Mouse (Mus musculus) B cell, adult 2 months (primary cell): ENCODE results near the gene Atf3.

Experiments used
- DNase-seq, 2 experiments: peaks; one replicate each; pipeline ENCODE4 v3.0.0; 2022

The Atf3 gene

GRCm38 (mm10) chr1:191226570-191226969 lies 8.7 kb upstream of the Atf3 start:
- DNase-seq = peak; percentile 32 to 41

- no peak for DNase-seq
Observed at GRCm38 (mm10) chr1:191225771-191226170, 7.9 kb upstream of the Atf3 start.

- no peak for DNase-seq
Observed at GRCm38 (mm10) chr1:191224981-191225703, 7.3 kb upstream of the Atf3 start.

GRCm38 (mm10) chr1:191224302-191224980 lies 6.6 kb upstream of the Atf3 start:
- DNase-seq = peak; percentile 97 to 98

GRCm38 (mm10) chr1:191223930-191224301 lies 6.1 kb upstream of the Atf3 start:
- DNase-seq = no peak

GRCm38 (mm10) chr1:191222031-191222430 lies 4.2 kb upstream of the Atf3 start:
- DNase-seq = no peak

- no peak for DNase-seq
Observed at GRCm38 (mm10) chr1:191220588-191220987, 2.7 kb upstream of the Atf3 start.

GRCm38 (mm10) chr1:191219748-191220147 lies 1.9 kb upstream of the Atf3 start:
- no peak for DNase-seq

GRCm38 (mm10) chr1:191218583-191218982 lies 744 bp upstream of the Atf3 start:
- no peak for DNase-seq

GRCm38 (mm10) chr1:191215776-191216661 lies 1.8 kb downstream of the Atf3 start:
- DNase-seq = no peak

- DNase-seq = no peak
Observed at GRCm38 (mm10) chr1:191211096-191211495, 6.7 kb downstream of the Atf3 start.

GRCm38 (mm10) chr1:191205791-191206190 lies 12.0 kb downstream of the Atf3 start:
- no peak for DNase-seq

- DNase-seq = no peak
Observed at GRCm38 (mm10) chr1:191204876-191205275, 13.0 kb downstream of the Atf3 start.

GRCm38 (mm10) chr1:191203496-191203895 lies 14.3 kb downstream of the Atf3 start:
- DNase-seq = no peak

GRCm38 (mm10) chr1:191202208-191202952 lies 15.5 kb downstream of the Atf3 start:
- DNase-seq = no peak

- peak in 1 of 2 experiments; percentile 34 for DNase-seq
Observed at GRCm38 (mm10) chr1:191200816-191201602, 16.8 kb downstream of the Atf3 start.

- DNase-seq = peak; percentile 72 to 77
Observed at GRCm38 (mm10) chr1:191197916-191198315, 19.9 kb downstream of the Atf3 start.

- DNase-seq = no peak
Observed at GRCm38 (mm10) chr1:191196016-191196415, 21.8 kb downstream of the Atf3 start.

GRCm38 (mm10) chr1:191193657-191194424 lies 24.0 kb downstream of the Atf3 start:
- peak; percentile 70 to 76 for DNase-seq

GRCm38 (mm10) chr1:191192751-191193150 lies 25.1 kb downstream of the Atf3 start:
- DNase-seq = no peak

GRCm38 (mm10) chr1:191192213-191192612 lies 25.6 kb downstream of the Atf3 start:
- DNase-seq = no peak
